Mouse (Mus musculus) forebrain, postnatal 0 days (tissue): ENCODE data around the gene Tbx15. TPM values are rescaled to one million over a fixed set of nuclear protein-coding genes. Genes with fewer than 3 reads are reported as not detected.
A peak's percentile ranks its signal among the peaks of the same experiment; 100 is the strongest.

ENCODE experiments used
- ATAC-seq: fragments of 200-750 bp; cut with Nextera tagmentation; 2 replicates; pipeline ENCODE4 v1.8.0; 2017; ENCODE audit warnings: mild to moderate bottlenecking, moderate library complexity
- DNase-seq: peaks from one replicate; pipeline ENCODE4 v3.0.0-alpha.2; 2015
- H3K27ac ChIP-seq: fragments of 300-500 bp; sonication (generic); 2 replicates; pipeline ENCODE4 v1.5.1; 2014; ENCODE audit warnings: low read depth, mild to moderate bottlenecking, antibody characterized with exemption, low read length, moderate library complexity, mixed read lengths
- H3K27me3 ChIP-seq: fragments of 300-500 bp; sonication (generic); 2 replicates; pipeline ENCODE4 v1.6.1; 2014; ENCODE audit warnings: mild to moderate bottlenecking, low read length, mixed read lengths; ENCODE audit not compliant: insufficient read depth
- H3K36me3 ChIP-seq: fragments of 300-500 bp; sonication (generic); 2 replicates; pipeline ENCODE4 v1.6.1; 2014; ENCODE audit warnings: mild to moderate bottlenecking, moderate library complexity; ENCODE audit not compliant: insufficient read depth
- H3K4me1 ChIP-seq: fragments of 300-500 bp; sonication (generic); 2 replicates; pipeline ENCODE4 v1.6.1; 2014; ENCODE audit warnings: antibody characterized with exemption; ENCODE audit not compliant: insufficient read depth
- H3K4me2 ChIP-seq: fragments of 300-500 bp; sonication (generic); 2 replicates; pipeline ENCODE4 v1.6.1; 2014; ENCODE audit warnings: low read depth, mild to moderate bottlenecking, moderate library complexity
- H3K4me3 ChIP-seq: fragments of 300-500 bp; sonication (generic); 2 replicates; pipeline ENCODE4 v1.5.1; 2014; ENCODE audit warnings: low read depth, low read length, mixed read lengths
- H3K9ac ChIP-seq: fragments of 300-500 bp; sonication (generic); 2 replicates; pipeline ENCODE4 v1.6.1; 2014; ENCODE audit warnings: mild to moderate bottlenecking
- H3K9me3 ChIP-seq: fragments of 300-500 bp; sonication (generic); 2 replicates; pipeline ENCODE4 v1.6.1; 2016; ENCODE audit warnings: low read length
- CTCF ChIP-seq: sonication (generic); IDR thresholded peaks from 2 replicates; pipeline ENCODE4 v1.5.1; 2016; ENCODE audit warnings: antibody characterized with exemption, control low read depth, low read depth
- WGBS: fragments of 180-500 bp; shearing (Covaris S2); extraction: QIAGEN DNeasy Blood & Tissue Kit; methylation state at CpG from one replicate; pipeline ENCODE4 v1.1.7; 2014; 5-methylcytosine and 5-hydroxymethylcytosine counted together
- polyA plus RNA-seq: library from polyadenylated mRNA; unstranded; fragments of >200 nt; fragmentation: Nextera tagmentation; extraction: Ambion mirVana; gene quantifications from 2 replicates; pipeline ENCODE4 v1.2.1, GENCODE M21; 2015
- total RNA-seq: library from RNA; depleted of rRNA; stranded (reverse); fragments of >200 nt; gene quantifications from 2 replicates; pipeline ENCODE4 v1.2.3, GENCODE M21; 2014

Tbx15 gene
- total and polyA plus RNA-seq, 2 experiments from 2014 or later = 0.67 to 5.6 TPM

GRCm38 (mm10) chr3:99234319-99234869 is 5.8 kb upstream of the Tbx15 start:
- Histone ChIP-seq H3K4me3 (no peak overlapping the region), H3K36me3 (no peaks in the 10 kb centered on the region), H3K9ac (no peak overlapping the region), H3K4me2 (no peak overlapping the region), H3K4me1 (no peaks in the 10 kb centered on the region), H3K27me3 (peaks cover 65% of the 10 kb centered on the region), H3K9me3 (no peaks in the 10 kb centered on the region), H3K27ac (no peak overlapping the region)
- 0 out of 2 replicates have a peak, but pooled peaks have one; percentile 14 for ATAC-seq
- no peak for TF ChIP-seq CTCF
- no peak for DNase-seq
- WGBS = 5% methylated on average over 17 of the region's 17 CpGs

GRCm38 (mm10) chr3:99235116-99235803 is 4.9 kb upstream of the Tbx15 start:
- TF ChIP-seq CTCF = no peak
- Histone ChIP-seq H3K9me3 (no peaks in the 10 kb centered on the region), H3K4me2 (no peak overlapping the region), H3K4me1 (no peaks in the 10 kb centered on the region), H3K4me3 (no peak overlapping the region), H3K36me3 (no peaks in the 10 kb centered on the region), H3K27me3 (peaks cover 73% of the 10 kb centered on the region), H3K9ac (no peak overlapping the region), H3K27ac (no peak overlapping the region)
- ATAC-seq = no peak
- WGBS = 5% methylated on average over 23 of the region's 23 CpGs
- no peak for DNase-seq

- no peak for TF ChIP-seq CTCF
Observed at GRCm38 (mm10) chr3:99235804-99236755, 4.1 kb upstream of the Tbx15 start.

GRCm38 (mm10) chr3:99238691-99239090 is 1.5 kb upstream of the Tbx15 start:
- ATAC-seq = no peak
- Histone ChIP-seq H3K4me3 (no peak overlapping the region), H3K4me1 (no peaks in the 10 kb centered on the region), H3K9me3 (no peaks in the 10 kb centered on the region), H3K27ac (no peak overlapping the region), H3K4me2 (no peak overlapping the region), H3K9ac (no peak overlapping the region), H3K27me3 (peaks cover 84% of the 10 kb centered on the region), H3K36me3 (no peaks in the 10 kb centered on the region)
- no peak for DNase-seq
- no peak for TF ChIP-seq CTCF
- WGBS = 0% methylated on average over 1 of the region's 1 CpGs

More at GRCm38 (mm10) chr3:99235804-99236755, 4.1 kb upstream of the Tbx15 start:
- no peaks in the 10 kb centered on the region for H3K36me3 ChIP-seq
- H3K4me3 ChIP-seq = no peak overlapping the region
- 4% methylated on average over 18 of the region's 18 CpGs for WGBS
- H3K4me2 ChIP-seq = no peak overlapping the region
- DNase-seq (no peak), ATAC-seq (no peak)
- H3K27ac ChIP-seq = no peak overlapping the region
- H3K4me1 ChIP-seq = no peaks in the 10 kb centered on the region
- H3K27me3 ChIP-seq = peaks cover 79% of the 10 kb centered on the region
- H3K9ac ChIP-seq = no peak overlapping the region
- H3K9me3 ChIP-seq = no peaks in the 10 kb centered on the region

- TF ChIP-seq CTCF = no peak
- H3K36me3 ChIP-seq = no peaks in the 10 kb centered on the region
- ATAC-seq (no peak), DNase-seq (no peak)
- 3% methylated on average over 20 of the region's 20 CpGs for WGBS
- H3K4me1 ChIP-seq = no peaks in the 10 kb centered on the region
- peaks cover 84% of the 10 kb centered on the region for H3K27me3 ChIP-seq
- no peak overlapping the region for H3K27ac ChIP-seq
- no peak overlapping the region for H3K4me3 ChIP-seq
- H3K9me3 ChIP-seq = no peaks in the 10 kb centered on the region
- no peak overlapping the region for H3K4me2 ChIP-seq
- no peak overlapping the region for H3K9ac ChIP-seq
Observed at GRCm38 (mm10) chr3:99239301-99240045, 708 bp upstream of the Tbx15 start.
